Mouse (Mus musculus) ZHBTc4 (cell line): Measurements from ENCODE around the gene Col1a1.

Experiments
- DNase-seq: peaks from one replicate; pipeline ENCODE4 v3.0.0-alpha.2; 2011; ENCODE audit warnings: low read depth, low spot score

Col1a1 gene

DNA sequence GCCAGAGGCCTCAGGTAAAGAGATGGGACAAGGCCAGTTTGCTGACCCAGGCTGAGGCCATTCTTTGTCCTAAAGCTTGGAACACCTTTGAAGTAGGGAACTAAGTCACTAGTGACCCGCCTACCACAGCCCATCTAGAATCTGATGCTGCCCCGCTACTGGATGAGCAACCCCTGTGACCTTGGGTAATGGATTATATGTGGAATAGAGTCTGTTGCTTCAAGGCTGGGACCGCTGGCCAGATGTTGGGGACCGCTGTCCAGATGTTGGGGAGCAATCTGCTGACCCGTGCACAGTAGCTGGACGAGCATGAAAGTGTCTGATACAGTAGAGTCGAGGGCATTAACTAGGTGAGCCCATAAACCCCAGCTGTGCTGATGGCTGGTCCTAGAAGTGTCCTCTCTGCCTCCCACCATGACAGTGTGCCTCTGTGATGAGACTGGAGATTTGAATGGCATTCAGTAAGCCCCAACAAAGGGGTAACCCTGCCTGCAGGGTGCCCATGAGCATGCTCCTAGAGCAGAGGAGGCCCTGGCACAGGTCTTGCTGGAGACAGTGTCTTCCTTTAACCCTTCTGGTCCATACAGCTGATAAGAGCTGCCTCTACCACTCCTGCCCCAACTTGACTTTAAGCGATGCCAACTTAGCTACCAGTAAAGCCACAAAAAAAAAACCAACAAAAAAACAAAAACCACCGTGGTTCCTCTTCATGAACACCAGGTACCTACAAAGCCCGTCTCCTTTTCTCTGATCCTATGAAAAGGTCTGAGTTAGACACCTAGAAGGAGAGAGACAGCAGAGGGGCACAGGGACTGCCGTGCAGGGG is 59.1 kb downstream of the Col1a1 start:
- DNase-seq = no peak

DNA sequence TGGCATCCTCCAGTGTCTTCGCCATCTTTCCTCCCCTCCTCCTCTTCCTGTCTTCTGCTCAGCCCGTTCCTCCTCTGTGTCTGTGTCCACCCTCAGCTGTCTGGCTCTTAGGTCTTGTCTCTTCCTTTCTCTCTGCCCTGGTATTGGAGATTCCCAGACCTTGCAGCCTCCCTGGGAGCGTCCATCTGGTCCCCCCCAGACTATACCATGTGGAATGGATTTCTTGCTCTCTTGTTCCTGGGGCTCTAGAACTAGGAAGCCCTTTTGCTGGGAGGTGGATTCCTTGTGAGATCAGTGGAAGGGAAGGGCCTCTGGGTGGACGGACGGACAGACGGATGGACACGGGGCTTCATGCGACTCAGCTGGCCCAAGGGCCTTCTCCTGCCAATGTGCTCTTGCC is 60.1 kb downstream of the Col1a1 start:
- DNase-seq = no peak

DNA sequence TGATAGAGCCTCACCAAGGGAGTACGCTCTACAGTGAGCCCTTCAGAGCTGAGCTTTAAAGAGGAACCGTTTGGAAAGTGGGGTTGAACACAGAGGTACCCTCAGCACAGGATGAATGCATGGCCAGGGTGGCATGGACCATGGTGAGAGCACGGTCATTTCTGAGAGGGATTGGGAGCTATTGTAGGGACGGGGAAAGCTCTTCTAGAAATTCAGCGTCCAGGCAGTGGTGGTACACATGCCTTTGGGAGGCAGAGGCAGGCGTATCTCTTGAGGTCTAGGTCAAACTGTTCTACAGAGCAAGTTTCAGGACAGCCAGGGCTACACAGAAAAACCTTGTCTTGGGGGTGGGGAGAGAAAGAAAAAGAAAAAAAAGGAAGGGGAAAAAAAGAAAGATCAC is 61.0 kb downstream of the Col1a1 start:
- DNase-seq = no peak

DNA sequence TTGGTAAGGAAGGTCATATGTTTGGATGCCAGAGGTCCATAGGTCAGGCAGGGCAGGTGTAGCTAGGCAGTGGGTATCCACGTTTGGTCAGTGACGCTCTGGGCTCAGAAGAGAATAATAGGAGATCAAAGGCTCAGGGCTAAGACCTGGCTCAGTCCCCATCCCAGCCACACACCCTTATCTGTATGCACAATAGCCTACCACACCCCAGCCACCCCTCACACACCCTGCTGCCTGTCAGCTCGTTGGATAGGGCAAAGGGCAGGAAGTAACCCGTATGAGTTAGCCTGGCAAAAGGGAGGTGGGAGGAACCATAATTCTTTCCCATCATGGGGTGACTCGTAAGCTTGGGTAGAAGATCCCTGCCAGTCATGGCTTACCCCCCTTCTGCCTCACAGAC is 61.6 kb downstream of the Col1a1 start:
- no peak for DNase-seq

DNA sequence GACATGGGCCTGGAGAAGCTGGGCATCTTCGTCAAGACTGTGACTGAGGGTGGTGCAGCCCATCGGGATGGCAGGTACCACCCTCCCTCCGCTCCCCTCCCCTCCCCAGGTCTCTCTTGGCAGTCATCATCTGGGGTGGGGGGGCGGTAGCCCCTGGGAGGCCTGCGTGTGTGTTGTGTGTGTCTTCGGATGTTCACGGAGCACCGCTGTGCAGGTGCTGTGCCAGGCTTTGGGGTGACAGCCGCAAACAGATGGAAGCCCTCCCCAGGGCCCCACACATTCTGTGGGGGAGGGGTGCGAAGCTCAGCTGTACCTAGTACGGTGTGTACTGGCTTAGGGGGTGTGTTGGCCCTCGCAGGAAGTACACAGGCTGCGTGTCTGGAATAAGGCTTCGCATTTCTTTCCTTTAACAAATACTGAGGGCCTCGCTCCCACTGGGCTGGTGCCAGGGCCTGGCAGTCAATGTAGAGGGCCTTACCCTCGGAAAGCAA is 62.1 kb downstream of the Col1a1 start:
- no peak for DNase-seq

DNA sequence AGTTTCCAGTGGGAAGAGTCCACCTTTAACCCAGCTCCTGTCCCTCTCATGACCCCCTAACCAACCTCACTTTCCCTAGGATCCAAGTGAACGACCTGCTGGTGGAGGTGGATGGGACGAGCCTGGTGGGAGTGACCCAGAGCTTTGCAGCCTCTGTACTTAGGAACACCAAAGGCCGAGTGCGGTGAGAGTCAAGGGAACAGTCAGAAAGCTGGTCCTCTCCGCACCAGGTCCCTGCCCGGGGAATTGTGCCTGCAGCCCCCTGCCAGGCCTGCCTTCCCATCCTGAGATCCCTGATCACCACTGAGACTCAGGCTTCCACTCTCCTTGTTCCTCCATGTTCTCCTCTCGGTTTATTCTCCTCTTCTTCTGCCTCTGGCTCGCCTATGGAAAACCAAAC is 64.1 kb downstream of the Col1a1 start:
- no peak for DNase-seq

DNA sequence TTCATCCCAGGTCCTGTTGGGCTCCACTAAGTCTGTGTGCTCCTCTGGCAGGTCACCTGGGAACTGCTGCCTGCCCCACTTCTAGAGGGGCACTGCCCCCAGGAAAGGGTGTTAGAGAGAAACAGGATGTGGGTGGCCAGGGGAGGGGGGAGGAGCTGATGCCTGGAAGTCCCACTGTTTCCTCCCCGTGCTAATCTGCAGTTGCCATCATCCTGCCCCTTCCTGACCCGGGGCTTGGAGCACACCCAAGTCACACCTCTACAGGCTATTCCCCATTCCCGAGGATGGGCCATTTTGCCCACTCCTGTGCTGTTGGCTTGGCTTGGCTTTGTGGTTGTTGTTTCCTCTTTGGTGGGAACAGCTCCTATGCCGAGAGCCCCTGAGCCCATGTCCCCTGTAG is 64.5 kb downstream of the Col1a1 start:
- DNase-seq = no peak

DNA sequence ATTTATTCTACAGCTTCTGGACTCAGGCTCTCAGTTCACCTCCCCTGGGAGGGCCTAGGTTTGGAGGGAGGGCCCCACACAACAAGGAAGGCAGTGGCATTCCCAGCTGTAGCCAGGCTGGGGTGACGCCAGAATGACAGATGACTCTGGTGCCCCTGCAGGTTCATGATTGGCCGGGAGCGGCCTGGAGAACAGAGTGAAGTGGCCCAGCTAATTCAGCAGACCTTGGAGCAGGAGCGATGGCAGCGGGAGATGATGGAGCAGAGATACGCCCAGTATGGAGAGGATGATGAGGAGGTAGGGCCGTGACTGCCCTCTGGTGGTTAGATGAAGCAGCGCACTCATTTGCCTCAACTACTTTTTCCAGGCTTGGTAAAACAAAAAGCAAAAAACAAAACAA is 65.0 kb downstream of the Col1a1 start:
- peak; percentile 85 for DNase-seq

DNA sequence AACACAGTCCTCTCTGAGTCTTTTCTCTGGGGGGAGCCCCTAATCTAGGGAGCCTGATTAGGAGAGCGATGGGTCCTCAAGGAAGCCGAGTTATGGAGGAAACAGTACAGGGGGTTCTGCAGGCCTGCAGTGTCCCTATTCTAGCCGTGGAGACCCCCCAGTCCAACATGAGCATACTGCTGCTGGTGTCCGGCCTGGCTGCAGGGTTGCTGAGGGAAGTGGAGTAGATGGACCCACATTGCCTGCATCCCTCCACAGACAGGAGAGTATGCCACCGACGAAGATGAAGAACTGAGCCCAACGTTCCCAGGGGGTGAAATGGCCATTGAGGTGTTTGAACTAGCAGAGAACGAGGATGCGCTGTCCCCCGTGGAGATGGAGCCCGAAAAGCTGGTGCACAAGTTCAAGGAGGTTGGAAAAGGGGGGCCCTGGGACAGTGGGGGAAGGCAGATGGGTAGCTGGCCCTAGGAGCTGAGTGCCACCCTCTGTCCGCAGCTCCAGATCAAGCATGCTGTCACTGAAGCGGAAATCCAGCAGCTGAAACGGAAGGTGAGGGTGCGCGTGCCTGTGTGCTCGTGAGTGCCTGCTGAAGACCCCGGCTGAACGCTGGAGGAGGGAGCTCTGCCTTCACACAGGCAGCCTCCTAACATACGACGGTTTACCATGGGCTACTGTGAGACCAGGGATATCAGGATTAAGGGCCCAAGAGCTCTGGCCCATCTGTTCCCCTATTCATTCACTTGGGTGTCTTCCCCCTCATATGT is 65.7 kb downstream of the Col1a1 start:
- no peak for DNase-seq
